Mouse (Mus musculus) thymus, adult 18-20 months (tissue): Measurements from ENCODE around the gene Bpifa5.
"Not testable (repeated sequence)": the region's sequence is repeated elsewhere in the genome, so short reads cannot be mapped to it uniquely, and the experiment has no call there.

ENCODE experiments used
- DNase-seq, 2 experiments: peaks; one replicate each; pipeline ENCODE4 v3.0.0; 2022; ENCODE audit warnings: mixed read lengths in 2 of 2

Bpifa5 gene

DNA sequence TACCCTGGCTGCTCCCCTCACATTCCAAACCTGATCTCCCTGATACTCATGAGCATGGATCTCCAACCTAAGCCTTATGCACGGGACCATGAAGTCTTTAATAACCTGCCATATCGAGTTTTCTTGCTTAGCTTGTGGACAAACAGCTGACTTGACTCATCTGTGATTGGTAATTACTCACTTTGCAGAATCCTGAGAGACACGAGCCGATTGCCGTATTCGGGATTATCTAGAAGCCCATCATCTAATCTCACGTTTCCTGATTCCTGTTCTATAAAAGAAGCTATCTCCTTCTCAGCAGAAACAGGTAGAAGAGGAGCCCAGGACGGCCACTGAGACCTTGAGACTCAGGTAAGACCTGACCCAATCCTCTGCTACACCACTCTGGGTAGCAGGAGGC is at the start of gene Bpifa5:
Gene Bpifa5, plus strand, starts transcription at position 301 of the 400 bp plus-strand sequence.
- no peak for DNase-seq

DNA sequence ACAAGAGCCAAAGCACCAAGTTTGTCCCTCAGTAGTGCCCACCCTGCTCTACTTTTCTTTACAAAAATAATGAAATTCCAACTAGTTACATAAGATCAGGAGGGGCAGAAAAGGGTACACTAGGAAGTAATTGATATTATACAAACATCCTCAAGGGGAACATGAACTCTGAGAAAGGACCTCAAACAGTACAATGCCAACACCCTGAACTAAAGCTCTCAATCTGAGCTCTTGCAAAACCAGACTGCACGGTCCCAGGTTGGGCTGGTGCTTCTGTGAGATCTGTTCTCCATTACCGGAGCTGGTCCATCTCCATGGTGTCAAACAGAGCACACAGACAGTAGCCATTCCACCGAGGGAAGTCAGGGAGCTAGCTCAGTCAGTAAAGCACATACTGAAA is 45.0 kb upstream of the Bpifa5 start:
- DNase-seq = no peak

DNA sequence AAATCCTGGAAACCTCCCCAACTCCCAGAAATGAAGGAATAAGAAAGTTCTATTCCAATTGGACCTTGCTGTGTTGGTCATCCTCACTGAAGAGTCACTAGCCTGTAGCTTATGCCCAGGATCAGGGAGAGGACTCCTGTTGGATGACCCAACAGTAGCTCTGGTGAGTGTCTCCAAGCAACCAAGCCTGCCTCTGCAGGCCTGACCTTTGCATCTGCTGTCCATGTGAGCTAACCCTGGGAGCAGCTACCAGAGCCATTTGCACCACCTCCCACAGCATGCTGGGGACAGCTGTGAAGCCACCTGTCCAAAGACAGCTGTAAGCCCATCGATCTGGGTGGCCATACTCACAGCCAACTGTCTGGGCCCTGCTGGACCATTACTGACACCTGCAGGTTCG is 32.3 kb upstream of the Bpifa5 start, which contains the start of gene Bpifa3:
Gene Bpifa3, plus strand, starts transcription at position 217 of the 400 bp plus-strand sequence.
- no peak for DNase-seq

DNA sequence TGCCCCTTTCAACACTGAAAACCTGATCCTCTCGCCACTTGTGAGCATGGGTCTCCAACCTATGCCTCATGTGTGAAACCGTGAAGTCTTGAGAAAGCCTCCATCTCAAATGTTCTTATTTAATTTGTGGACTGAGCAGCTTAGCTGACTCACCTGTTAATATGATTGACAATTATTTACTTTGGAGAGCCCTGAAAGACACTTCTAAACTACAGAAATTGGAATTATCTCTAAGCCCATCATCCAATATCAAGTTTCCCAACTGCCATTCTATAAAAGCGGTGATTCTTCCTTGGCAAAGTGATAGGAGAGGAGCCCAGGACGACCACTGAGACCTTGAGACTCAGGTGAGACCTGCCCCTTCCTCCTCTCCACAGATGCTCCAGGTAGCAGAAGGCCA is 19.8 kb upstream of the Bpifa5 start, which contains the start of gene Bpifa1:
Gene Bpifa1, plus strand, starts transcription at position 301 of the 400 bp plus-strand sequence.
- no peak for DNase-seq

DNA sequence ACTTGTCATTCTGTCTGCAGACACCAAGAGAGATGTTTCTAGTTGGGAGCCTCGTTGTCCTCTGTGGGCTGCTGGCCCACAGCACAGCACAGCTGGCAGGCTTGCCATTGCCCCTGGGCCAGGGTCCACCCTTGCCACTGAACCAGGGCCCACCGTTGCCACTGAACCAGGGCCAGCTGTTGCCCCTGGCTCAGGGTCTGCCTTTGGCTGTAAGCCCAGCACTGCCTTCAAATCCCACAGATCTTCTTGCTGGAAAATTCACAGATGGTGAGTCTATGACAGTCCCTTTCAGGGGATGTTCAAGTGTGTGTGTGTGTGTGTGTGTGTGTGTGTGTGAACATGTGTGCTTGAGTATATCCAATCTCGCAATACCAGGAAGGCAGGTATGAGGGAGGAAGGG is 18.7 kb upstream of the Bpifa5 start:
- DNase-seq = no peak

DNA sequence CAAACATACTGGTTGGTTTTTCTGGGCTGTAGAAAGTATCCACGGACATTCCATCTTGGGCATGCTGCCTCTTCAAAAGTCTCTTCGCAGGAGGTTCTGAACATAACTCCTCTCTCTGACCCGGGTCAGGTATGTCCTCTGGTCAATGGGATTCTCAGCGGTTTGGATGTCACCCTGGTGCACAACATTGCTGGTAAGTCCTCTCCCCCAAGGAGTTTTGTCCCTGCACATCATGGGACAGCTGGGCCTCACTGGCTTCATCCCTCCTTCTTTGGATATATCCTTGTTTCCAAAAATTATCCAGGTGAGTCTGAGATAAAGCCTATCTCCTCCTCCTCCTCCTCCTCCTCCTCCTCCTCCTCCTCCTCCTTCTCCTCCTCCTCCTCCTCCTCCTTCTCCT is 14.9 kb upstream of the Bpifa5 start:
- no peak for DNase-seq

DNA sequence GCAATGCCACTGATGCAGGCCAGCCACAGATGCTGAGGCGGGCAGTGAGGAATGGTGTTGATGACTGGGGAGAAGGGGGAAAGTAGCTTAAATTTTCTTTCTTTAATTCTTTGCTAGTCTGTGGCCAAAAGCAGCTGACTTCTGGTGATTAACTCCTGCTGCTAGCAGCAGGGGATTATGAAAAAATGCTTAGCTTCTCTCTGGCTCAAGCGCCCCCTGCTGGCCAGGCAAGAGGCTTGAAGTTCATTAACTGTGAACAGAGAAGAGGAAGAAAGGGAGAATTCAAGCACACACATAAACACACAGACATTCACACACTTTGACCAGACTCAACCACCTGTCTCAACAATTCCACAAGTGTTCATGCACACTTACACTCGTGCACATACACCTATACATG is 4.0 kb upstream of the Bpifa5 start:
- DNase-seq = no peak

DNA sequence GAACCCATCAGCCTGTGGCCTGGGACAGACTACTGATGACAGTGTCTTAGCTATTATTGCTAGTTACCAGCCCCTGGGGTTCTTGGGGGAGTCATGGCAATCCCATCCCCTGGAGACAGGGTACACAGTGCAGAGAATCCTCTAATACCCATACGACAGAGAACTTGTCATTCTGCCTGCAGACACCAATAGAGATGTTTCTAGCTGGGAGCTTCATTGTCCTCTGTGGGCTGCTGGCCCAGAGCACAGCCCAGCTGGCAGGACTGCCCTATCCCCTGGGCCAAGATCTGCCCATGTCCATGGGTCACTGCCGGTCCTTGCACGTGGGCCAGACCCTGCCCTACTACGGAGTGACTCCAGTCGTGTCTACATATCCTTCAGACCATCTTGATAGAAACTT is 899 bp downstream of the Bpifa5 start:
- DNase-seq = no peak

DNA sequence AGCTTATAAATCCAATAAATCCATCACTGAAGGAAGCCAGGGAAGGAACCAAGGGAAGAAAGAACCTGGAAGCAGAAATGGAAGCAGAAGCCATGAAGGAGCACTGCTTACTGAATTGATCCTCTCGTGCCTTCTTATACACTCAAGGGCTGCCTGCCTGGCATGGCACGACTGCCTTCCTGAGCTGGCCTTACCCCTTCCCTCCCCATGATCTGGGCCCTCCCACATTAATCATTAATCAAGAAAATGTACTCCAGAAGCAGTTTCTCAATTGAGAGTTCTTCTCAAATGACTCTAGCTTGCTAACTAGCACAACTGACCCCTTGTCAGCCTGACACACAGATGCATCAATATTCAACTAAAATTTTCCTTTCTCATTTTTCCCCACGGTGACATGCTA is 6.8 kb downstream of the Bpifa5 start:
- DNase-seq = no peak

DNA sequence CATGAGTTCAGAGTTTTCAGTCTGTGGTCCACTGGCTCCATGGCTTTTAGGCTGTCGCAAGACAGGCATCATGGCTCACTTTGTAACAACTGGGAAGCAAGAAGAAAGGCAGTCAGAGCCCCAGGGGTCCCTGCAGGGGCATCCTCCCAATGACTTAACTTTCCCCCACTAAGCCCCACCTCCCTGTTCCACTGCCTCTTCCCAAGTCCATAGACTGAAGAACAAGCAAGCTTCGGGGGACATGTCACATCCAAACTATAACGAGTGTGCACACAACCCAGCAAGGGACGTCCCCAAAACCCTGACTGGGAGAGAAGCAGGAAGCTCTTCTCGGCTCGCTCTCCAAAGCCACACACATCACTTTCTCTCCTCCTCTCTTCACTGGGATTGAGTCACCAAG is 9.2 kb downstream of the Bpifa5 start:
- no peak for DNase-seq

DNA sequence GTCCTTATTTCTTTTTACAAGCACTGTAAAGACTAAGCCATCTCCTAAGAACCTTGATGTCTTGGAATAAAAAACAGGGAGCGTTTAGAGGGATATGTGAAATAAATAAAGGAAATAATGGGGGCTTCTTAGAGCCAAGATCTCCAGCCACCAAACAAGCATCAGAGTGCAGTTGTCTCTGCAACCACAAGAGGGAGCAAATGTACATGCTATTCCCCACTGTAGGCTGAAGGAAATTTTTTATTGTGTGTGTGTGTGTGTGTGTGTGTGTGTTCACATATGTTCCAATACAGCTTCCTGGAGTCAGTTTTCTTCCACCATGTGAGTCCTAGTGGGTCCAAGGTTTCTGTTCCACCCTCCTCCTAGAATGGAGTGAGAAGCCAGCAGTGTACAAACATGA is 10.9 kb downstream of the Bpifa5 start:
- no peak for DNase-seq

DNA sequence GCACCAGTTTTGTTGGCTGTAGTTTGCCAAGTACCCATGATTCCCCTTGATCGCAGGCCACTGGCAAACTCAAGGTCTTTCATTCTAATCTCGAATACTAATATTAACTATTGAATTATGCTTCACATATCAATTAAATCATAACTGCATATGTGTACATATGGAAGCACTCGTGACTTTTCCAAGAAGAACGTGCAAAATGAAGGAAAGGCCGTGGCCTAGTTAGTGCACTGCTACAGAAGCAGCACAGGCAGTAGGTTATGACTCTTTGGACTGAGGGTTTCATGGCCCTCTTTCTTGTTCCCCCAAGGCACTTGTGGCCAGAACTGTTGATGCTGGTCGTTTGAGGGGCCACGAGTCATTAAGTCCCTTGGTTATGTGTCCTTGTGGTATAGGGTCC is 19.5 kb downstream of the Bpifa5 start:
- DNase-seq = not testable (repeated sequence)

DNA sequence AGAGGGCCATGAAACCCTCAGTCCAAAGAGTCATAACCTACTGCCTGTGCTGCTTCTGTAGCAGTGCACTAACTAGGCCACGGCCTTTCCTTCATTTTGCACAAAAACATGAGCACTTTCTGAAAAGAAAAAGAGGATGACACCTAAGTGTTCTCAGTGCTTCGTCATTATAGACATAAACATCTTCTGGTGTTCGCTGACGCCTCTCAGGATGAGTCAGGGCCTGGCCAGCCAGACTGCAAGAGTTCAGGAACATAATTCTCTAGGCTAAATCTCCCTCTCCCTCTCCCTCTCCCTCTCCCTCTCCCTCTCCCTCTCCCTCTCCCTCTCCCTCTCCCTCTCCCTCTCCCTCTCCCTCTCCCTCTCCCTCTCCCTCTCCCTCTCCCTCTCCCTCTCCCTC is 20.7 kb downstream of the Bpifa5 start:
- not testable (repeated sequence) for DNase-seq

DNA sequence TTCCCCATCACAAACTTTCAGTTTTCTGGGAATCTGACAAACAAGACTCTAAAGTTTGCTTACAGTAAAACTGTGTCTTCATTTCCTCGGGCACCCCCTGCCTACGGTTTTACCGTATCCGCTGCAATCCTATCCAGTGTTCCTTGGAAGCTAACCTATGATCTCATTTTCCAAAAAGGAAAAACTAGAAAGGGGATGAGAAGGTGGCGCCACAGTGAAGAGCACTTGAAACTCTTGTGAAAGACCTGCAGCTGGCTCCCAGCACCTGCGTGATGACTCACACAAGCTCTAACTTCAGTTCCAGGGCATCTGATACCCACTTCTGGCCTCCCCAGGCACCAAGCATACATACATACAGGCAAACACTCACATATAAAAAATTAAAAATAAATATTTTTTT is 22.9 kb downstream of the Bpifa5 start:
- DNase-seq = no peak

DNA sequence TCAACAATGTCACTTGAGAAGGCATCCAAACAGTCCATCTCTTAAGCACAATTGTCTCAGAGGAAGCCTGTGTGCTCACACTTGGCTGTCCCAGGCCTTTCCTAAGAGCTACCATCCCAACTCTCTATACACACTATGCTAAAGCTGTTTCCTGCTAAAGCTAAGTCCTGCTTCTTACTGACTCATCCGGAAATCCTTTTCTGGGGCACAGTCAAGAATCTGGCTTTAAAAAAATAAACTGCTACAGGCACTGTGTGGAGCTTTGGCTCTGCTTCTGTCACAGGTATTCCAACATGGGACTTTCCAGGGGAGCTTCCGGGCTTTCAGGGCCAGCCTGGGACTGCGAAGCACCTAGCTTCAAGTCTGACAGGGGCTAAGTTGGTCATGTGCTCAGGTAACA is 23.3 kb downstream of the Bpifa5 start:
- no peak for DNase-seq

DNA sequence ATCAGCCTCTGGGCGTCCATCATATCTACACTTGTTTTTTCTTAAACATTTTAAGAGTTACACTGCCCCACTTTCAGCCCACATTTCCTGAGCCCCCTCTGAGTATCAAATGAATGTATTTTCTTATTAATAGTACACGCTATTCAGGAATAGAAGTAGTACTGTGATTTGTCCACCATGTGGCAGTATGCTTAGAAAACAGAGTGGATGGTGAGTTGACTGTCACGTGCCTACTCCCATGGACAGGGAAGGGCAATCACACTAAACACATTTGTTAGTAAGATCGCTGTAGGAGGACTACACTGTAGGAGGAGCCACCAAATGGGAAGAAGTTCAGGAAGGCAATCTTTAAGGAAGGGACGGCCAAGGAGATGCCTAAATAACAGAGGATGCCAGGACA is 25.1 kb downstream of the Bpifa5 start:
- DNase-seq = no peak

DNA sequence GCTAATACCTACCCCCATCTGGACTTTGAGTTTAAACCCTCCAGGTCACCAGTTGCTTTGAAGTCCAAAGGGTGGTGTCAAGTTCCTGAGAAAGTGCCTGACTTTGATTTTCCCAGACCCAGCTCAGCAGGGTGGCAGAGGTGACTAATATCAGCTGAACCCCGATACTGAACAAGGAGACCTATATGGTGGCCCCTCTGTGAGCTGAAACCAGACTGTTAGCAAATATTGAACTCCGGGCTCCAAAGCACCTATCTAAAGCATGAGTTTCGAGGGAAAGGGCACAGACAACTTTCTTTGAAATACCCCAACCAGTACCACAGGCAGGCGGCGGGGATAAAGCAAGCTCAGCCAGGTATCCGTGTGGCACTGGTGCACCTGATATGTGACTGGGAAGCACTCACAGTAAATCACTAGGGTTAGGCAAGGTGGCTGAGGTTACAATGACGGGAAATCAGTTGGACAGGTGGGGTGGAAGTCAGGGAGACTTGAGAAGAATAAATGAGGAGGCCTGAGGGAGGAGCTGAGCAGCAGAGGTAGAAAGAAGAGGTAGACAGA is 27.5 kb downstream of the Bpifa5 start:
- no peak for DNase-seq

DNA sequence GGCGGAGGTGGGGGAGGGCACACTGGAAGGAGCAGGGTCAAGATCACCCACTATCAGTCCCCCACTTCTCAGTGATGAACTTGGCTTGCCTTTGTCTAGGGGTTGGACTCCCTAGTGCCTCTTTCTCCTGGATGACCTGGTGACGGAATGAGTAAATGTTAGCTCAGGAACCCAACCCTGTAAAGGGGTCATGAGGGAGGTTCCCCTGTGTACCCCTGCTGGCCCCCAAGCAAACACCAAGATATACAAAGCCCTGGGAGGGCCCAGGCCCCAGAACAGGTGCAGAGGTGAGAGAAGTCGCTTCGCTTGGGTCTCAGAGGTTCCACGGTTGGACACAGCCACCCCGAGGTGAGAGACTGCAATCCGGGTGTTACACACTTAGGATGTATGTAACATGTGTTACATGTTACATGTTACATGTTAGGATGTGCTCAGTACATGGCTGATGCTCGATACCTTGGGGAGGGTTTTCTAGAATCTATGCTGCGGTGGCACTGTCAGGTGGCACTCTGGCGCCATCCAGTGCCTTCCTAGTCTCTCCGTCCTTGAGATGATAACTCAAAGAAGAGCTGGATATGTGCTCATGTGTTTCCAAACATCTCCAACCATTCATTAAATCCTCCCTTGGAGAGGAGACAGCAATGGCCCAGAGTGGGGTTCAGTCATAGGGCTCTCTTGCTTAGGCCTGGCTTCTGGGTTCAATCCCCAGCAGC is 28.3 kb downstream of the Bpifa5 start, which contains the start of gene Bpifb1:
Gene Bpifb1, plus strand, starts transcription at position 273 of the 713 bp plus-strand sequence.
- DNase-seq = no peak

DNA sequence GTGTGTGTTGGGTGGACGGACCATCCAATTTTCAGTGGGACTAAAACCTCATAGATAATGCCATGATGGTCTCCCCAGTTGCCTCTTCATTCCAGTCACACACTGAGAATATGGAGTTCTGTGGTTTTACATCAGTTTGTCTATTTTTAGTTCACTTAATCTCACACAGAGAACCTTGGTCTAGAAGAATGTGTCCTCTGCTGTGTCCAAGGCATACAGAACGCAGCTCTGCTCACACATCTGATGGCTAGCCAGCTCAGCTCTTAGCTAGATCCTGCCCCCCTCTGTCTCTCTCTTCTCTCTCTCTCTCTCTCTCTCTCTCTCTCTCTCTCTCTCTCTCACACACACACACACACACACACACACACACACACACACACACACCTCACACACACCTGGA is 29.7 kb downstream of the Bpifa5 start:
- no peak for DNase-seq

DNA sequence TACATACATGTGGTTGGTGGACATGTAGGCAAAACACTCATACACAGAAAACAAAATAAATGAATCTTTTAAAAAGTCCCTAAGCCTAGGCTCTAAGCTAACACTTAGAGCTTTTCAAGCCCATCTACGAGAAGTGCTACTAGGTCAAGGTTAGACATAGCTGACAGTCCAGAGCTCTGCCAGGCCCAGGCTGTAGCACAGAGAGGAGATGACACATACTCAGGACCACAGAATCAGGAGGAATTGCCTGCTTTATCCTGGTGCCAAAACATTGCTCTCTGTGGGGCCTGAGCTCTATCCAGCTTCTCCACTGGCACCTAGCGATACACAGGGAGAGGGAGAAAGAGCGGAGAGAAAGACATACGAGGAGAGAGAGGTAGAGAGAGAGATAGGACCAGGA is 30.7 kb downstream of the Bpifa5 start:
- no peak for DNase-seq

DNA sequence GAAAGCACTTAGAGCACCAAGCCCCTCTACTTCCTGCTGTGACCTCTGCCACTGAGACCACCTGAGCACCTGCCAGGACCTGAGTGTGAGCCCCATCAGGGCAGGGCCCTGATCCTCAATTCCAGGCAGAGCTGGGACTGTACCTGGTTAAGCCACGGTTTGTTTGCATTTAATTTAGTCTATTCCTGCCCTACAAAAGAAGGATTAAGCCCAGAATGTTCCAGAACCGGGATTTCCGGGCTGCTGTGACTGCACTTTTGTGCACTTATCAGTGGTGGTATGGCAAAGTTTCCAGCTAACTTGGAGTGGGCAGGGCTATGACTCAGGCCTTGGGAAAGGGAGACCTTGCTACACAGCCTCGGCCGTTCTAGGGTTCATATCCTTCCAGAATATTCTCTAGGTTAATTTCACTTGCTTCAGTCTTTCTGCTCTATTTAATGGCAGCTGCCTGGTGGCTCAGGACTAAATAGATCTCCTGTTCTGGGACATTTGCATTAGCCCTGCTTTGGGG is 31.6 kb downstream of the Bpifa5 start:
- no peak for DNase-seq

DNA sequence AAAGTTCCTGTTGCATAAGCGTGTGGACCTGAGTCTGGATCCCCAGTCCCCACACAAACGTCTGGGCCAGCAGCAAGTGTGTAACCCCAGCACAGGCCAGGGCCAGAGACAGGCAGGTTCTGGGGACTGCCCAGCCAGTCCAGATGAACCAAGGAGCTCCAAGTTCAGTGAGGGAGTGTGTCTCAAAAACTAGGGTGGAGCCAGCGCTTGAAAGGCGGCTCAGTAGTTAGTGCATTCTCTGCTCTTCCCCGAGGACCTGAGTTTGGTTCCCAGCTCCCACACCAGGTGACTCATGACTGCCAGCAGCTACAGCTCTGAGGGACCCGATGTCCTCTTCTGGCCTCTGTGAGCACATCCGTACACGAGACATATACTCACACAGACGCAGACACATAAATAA is 34.6 kb downstream of the Bpifa5 start:
- DNase-seq = no peak

DNA sequence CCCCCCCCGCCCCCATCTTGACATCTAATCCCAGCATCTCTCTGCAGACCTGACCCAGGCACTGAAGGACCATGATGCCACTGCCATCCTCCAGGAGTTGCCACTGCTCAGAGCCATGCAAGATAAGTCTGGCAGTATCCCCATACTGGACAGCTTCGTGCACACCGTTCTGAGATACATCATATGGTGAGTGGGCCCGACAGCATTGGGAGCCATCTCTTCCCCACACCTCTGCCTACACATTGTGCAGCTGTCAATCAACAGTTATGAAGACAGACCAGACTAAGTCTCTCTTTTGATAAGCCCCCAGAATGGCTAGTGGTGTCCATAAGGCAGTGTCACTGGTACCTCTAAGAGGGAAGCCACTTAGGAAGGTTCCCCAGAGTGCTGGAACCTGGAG is 42.2 kb downstream of the Bpifa5 start:
- no peak for DNase-seq

DNA sequence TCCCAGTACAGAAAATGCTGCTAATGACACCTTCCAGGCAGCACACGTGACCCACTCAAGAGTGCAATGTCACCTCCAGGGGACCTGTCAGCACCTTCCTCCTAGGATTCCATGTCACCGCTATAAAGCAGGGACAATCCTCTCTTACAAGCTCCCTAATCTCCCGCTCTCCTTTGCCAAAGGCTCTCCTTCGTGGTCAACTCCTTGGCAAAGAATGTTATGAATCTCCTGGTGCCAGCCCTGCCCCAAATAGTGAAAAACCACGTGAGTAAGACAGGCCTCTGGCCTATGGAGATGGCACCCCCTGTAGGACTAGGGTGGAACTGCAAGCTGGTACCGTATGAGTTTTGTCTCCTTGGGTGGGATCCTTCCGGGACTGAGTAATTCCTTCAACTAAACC is 44.5 kb downstream of the Bpifa5 start:
- DNase-seq = no peak

DNA sequence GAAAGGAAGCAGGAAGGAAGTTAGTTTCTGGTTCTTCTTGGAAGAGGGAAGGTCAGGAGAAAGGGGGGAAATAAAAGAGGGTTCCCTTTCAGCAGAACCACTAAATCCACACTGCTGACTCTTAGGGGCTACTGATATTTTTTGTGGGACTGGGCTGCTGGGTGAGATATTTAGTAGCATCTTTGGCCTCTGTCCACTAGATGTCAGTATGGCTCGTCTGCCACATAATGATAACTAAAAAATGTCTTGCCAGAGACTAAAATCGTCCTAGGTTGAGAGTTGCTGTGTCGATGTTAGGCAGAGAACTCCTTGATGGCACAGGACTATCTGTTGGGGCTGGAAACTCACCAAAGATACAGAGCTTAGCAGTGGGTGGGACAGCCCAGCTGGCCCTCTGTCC is 46.7 kb downstream of the Bpifa5 start:
- DNase-seq = no peak
